Mouse (Mus musculus) cerebellum, adult 2 months (tissue): ENCODE measurements around the gene Mark4. TPM values are rescaled to one million over a fixed set of nuclear protein-coding genes. Genes with fewer than 3 reads are reported as not detected.

Source experiments
- DNase-seq, 2 experiments: peaks; one replicate each; pipeline ENCODE4 v3.0.0; 2021
- H3K27ac ChIP-seq: fragments of 200-500 bp; 2 replicates; pipeline ENCODE4 v1.5.1; 2012; ENCODE audit warnings: low read length, control low read depth, inconsistent platforms; ENCODE audit not compliant: insufficient read depth
- H3K27me3 ChIP-seq: fragments of 200-500 bp; 2 replicates; pipeline ENCODE4 v1.6.1; 2012; ENCODE audit warnings: inconsistent platforms, mild to moderate bottlenecking, low read length, moderate library complexity; ENCODE audit not compliant: control insufficient read depth, insufficient read depth
- H3K4me1 ChIP-seq: fragments of 200-500 bp; 2 replicates; pipeline ENCODE4 v1.6.1; 2011; ENCODE audit warnings: low read length; ENCODE audit not compliant: control insufficient read depth, insufficient read depth
- H3K4me3 ChIP-seq: fragments of 200-500 bp; replicated peaks from 2 replicates; pipeline ENCODE3; 2011; ENCODE audit warnings: mild to moderate bottlenecking, low read depth, low read length, control low read depth; ENCODE audit not compliant: insufficient read depth
- CTCF ChIP-seq: fragments of 200-500 bp; IDR thresholded peaks from 2 replicates; pipeline ENCODE4 v1.5.1; 2011; ENCODE audit warnings: low read depth, mild to moderate bottlenecking, control low read depth, low read length, moderate library complexity, borderline replicate concordance; ENCODE audit not compliant: insufficient read depth
- POLR2A ChIP-seq: fragments of 200-500 bp; IDR thresholded peaks from 2 replicates; pipeline ENCODE4 v1.6.1; 2011; ENCODE audit warnings: low read length, control low read depth, borderline replicate concordance; ENCODE audit not compliant: insufficient read depth
- WGBS: fragments of 180-500 bp; shearing (Covaris S2); methylation state at CpG from one replicate; pipeline ENCODE4 v1.1.7; 2018; 5-methylcytosine and 5-hydroxymethylcytosine counted together
- polyA plus RNA-seq: library from polyadenylated mRNA; depleted of rRNA; stranded (reverse); fragments of >200 nt; gene quantifications from 2 replicates; pipeline ENCODE4 v1.2.3, GENCODE M21; 2012

Mark4 gene
- polyA plus RNA-seq, 1 experiment, result 50.3 TPM

GRCm38 (mm10) chr7:19483281-19483680, 24.7 kb upstream of the Mark4 start:
- no peak for TF ChIP-seq CTCF
- no peak for TF ChIP-seq POLR2A
- H3K4me1 ChIP-seq, result no peaks in the 10 kb centered on the region
- no peaks in the 10 kb centered on the region; the same call in 1 of the 2 replicates for H3K27me3 ChIP-seq
- H3K4me3 ChIP-seq, result no peak overlapping the region
- no peak overlapping the region for H3K27ac ChIP-seq
- DNase-seq, result no peak
- WGBS, result 80% methylated on average over 8 of the region's 8 CpGs

DNA sequence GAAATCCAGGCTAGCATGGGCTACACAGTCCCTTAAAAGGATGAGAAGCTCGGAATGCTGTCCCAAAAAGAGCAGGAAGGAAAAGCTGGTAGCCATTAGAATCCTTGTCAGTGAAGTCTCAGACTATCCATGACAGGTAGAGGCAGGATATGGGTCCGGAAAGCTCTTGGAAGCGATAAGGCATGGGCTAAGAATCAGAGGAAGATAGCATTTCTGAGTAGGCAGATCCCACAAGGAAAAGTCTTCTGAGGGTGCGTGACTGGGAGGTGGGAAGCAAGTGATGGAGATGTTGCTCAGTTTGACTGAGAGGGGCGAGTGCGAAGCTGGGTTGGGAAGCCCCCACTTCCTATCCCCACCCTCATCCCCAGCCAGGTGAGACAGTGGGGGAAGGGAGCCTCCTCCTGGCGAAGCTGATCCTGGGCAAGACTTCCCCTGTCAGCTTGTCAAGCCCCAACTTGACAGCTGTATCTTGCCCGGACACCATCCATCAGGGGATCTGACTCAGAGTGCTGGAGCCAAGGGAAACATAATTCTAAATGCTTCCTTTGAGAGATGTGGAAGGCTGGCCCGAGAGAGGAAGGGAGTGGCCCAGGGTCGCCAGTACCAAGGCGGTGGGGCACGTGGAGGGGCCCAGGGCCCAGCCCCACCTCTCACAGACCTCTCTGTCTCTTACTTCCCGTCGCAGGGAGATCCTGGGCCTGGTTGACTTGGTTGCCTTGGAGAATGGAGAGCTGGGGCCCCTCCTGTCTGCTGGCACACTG, 19.2 kb upstream of the Mark4 start:
- no peak for DNase-seq
- no peaks in the 10 kb centered on the region for H3K4me1 ChIP-seq
- no peak overlapping the region for H3K27ac ChIP-seq
- no peak overlapping the region for H3K4me3 ChIP-seq
- no peak for TF ChIP-seq CTCF
- WGBS, result 32% methylated on average over 14 of the region's 14 CpGs
- no peaks in the 10 kb centered on the region for H3K27me3 ChIP-seq

DNA sequence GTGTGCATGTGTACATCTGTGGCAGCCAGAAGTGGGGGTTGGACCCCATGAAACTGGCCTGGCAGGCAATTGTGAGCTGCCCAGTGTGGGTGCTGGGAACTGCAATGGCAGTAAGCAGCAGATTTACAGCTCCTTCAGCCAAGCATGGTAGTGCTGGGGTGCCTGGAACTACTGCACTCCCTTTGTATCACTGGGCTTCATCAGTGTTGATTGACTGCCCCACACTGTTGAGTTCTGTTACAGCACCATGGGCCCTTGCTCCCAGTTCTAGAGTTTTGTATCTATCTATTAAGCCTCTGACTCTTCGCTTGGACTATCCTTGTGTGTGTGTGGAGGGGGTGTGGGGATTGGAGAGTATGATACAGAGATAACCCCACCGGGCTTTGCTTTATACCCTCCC, 18.5 kb upstream of the Mark4 start:
- Histone ChIP-seq H3K4me3 (no peak overlapping the region), H3K27ac (no peak overlapping the region), H3K27me3 (no peaks in the 10 kb centered on the region), H3K4me1 (no peaks in the 10 kb centered on the region)
- DNase-seq, result no peak
- TF ChIP-seq POLR2A, result no peak
- no peak; the same call in 1 of the 2 replicates for TF ChIP-seq CTCF
- 69% methylated on average over 2 of the region's 2 CpGs for WGBS

DNA sequence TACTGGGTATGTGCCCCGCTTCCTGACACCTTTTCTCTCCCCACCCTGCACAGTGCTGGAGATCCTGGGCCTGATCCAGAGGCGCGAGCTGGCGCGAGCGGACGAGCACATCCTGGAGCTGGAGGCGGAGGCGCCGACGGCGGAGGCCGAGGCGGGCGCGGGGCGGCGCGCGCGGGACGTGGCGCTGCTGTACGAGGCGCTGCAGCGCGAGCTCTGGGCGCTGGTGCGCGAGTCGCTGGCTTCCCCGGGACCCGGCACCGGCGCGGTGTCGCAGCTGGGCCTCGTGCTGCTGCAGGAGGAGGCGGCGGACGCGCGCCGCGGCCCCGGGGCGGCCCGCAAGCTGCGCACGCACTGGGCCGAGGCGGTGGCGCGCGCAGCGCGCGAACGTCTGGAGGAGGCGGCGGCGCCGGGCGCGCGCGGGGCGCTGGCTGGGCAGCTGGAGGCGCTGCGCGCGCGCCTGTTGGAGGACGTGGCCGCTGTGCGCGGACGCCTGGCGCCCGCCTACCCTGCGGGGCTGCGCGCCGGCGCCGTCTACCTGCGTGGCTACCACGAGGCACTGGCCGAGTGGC, 15.3 kb upstream of the Mark4 start:
- Histone ChIP-seq H3K27ac (no peak overlapping the region), H3K4me3 (peak overlapping the region; percentile 40), H3K4me1 (no peaks in the 10 kb centered on the region), H3K27me3 (peaks cover 1% of the 10 kb centered on the region; the same call in 1 of the 2 replicates)
- peak; percentile 75 to 78 for DNase-seq
- TF ChIP-seq POLR2A (no peak), CTCF (no peak)
- 1% methylated on average over 79 of the region's 89 CpGs for WGBS

GRCm38 (mm10) chr7:19472403-19472802, 13.8 kb upstream of the Mark4 start:
- 40% methylated on average over 4 of the region's 4 CpGs for WGBS
- DNase-seq, result no peak

GRCm38 (mm10) chr7:19470308-19470707, 11.7 kb upstream of the Mark4 start:
- TF ChIP-seq CTCF (no peak), POLR2A (no peak)
- Histone ChIP-seq H3K27me3 (peaks cover 1% of the 10 kb centered on the region; the same call in 1 of the 2 replicates), H3K4me3 (no peak overlapping the region), H3K4me1 (no peaks in the 10 kb centered on the region), H3K27ac (no peak overlapping the region)
- WGBS, result 12% methylated on average over 14 of the region's 14 CpGs
- DNase-seq, result no peak

More at GRCm38 (mm10) chr7:19472403-19472802, 13.8 kb upstream of the Mark4 start:
- TF ChIP-seq POLR2A, result no peak
- H3K27me3 ChIP-seq, result peaks cover 1% of the 10 kb centered on the region; the same call in 1 of the 2 replicates
- no peaks in the 10 kb centered on the region for H3K4me1 ChIP-seq
- no peak overlapping the region for H3K4me3 ChIP-seq
- H3K27ac ChIP-seq, result no peak overlapping the region

DNA sequence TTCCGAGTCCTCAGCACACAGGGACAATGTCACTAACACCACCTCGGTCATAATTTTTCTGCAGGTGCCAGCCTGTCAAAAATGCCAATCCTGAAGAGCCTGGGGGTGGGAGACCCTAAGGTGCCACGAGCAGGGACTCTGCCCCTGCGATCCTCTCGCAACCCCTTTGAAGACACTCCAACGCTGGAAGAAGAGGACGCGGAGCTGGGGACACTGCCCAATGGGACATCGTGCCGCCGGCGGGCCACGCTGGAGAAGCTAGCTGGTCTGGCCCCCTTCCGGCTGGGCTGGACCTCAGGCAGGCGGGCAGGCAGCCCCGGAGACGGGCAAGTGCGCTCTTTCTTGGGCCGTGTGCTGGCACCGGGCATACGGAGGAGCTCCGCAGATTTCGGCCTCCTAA, 10.8 kb upstream of the Mark4 start:
- H3K4me1 ChIP-seq, result no peaks in the 10 kb centered on the region
- TF ChIP-seq CTCF (no peak), POLR2A (no peak)
- H3K4me3 ChIP-seq, result no peak overlapping the region
- no peak for DNase-seq
- 15% methylated on average over 23 of the region's 23 CpGs for WGBS
- H3K27ac ChIP-seq, result no peak overlapping the region
- peaks cover 1% of the 10 kb centered on the region; the same call in 1 of the 2 replicates for H3K27me3 ChIP-seq

DNA sequence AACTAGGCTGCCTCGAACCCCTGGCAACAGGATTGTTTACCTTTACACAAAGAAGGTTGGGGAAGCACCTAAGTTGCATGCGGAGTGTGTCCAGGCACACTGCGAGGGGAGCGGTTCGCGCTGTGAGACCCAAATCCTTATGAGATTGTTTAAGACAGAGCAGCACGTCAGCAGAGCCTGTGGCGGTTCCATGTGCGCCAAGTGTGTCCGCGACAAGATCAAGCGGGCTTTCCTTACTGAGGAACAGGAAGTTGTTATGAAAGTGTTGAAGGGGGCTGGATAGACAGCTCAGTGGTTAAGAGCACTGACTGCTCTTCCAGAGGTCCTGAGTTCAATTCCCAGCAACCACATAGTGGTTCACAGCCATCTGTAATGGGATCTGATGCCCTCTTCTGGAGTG, 9.7 kb upstream of the Mark4 start:
- Histone ChIP-seq H3K4me3 (no peak overlapping the region), H3K27ac (no peak overlapping the region), H3K4me1 (no peaks in the 10 kb centered on the region), H3K27me3 (peaks cover 1% of the 10 kb centered on the region; the same call in 1 of the 2 replicates)
- DNase-seq, result no peak
- TF ChIP-seq CTCF (no peak), POLR2A (no peak)
- WGBS, result 69% methylated on average over 12 of the region's 12 CpGs
